Mouse (Mus musculus): ENCODE data around the gene Dnah3. TPM values are rescaled to one million over a fixed set of nuclear protein-coding genes. Genes with fewer than 3 reads are reported as not detected.

The Dnah3 gene
- polyA plus RNA-seq, 1 experiment: not detected

GRCm38 (mm10) chr7:119892198-119892597 is 202.9 kb downstream of the Dnah3 start:
- no peaks in the 10 kb centered on the region; the same call in 1 of the 2 replicates for H3K36me3 ChIP-seq (ENCODE audit: control insufficient read depth, insufficient read depth, low read length)
- H3K4me1 ChIP-seq (ENCODE audit: control insufficient read depth, insufficient read depth, insufficient read length): no peaks in the 10 kb centered on the region
- H3K27ac ChIP-seq (ENCODE audit: insufficient read depth, low read length): no peak overlapping the region
- no peak overlapping the region for H3K4me3 ChIP-seq (ENCODE audit: extremely low read depth, insufficient read depth, insufficient read length)
- no peak for TF ChIP-seq CTCF (IDR thresholded peaks at IDR 0.05; ENCODE audit: extremely low read depth, insufficient read depth, insufficient read length, insufficient replicate concordance)
- no peak for TF ChIP-seq POLR2A (IDR thresholded peaks at IDR 0.05; ENCODE audit: low read depth, low read length)
- DNase-seq (ENCODE audit: low read depth in 1 of 2, low spot score in 2 of 2): no peak
- WGBS: 92% methylated on average over 1 of the region's 1 CpGs
- H3K27me3 ChIP-seq (ENCODE audit: control insufficient read depth, insufficient read depth, low read length): no peaks in the 10 kb centered on the region

GRCm38 (mm10) chr7:119887887-119888286 is 207.2 kb downstream of the Dnah3 start:
- Histone ChIP-seq H3K4me3 (ENCODE audit: extremely low read depth, insufficient read depth, insufficient read length) (no peak overlapping the region), H3K36me3 (ENCODE audit: control insufficient read depth, insufficient read depth, low read length) (no peaks in the 10 kb centered on the region; the same call in 1 of the 2 replicates), H3K4me1 (ENCODE audit: control insufficient read depth, insufficient read depth, insufficient read length) (no peaks in the 10 kb centered on the region), H3K27ac (ENCODE audit: insufficient read depth, low read length) (no peak overlapping the region), H3K27me3 (ENCODE audit: control insufficient read depth, insufficient read depth, low read length) (no peaks in the 10 kb centered on the region)
- TF ChIP-seq CTCF (IDR thresholded peaks at IDR 0.05; ENCODE audit: extremely low read depth, insufficient read depth, insufficient read length, insufficient replicate concordance): no peak
- no peak for TF ChIP-seq POLR2A (IDR thresholded peaks at IDR 0.05; ENCODE audit: low read depth, low read length)
- WGBS: 92% methylated on average over 4 of the region's 4 CpGs
- no peak for DNase-seq (ENCODE audit: low read depth in 1 of 2, low spot score in 2 of 2)

- Histone ChIP-seq H3K36me3 (ENCODE audit: control insufficient read depth, insufficient read depth, low read length) (no peaks in the 10 kb centered on the region), H3K4me3 (ENCODE audit: extremely low read depth, insufficient read depth, insufficient read length) (no peak overlapping the region), H3K27me3 (ENCODE audit: control insufficient read depth, insufficient read depth, low read length) (no peaks in the 10 kb centered on the region), H3K4me1 (ENCODE audit: control insufficient read depth, insufficient read depth, insufficient read length) (no peaks in the 10 kb centered on the region), H3K27ac (ENCODE audit: insufficient read depth, low read length) (no peak overlapping the region)
- WGBS: 82% methylated on average over 2 of the region's 2 CpGs
- TF ChIP-seq CTCF (IDR thresholded peaks at IDR 0.05; ENCODE audit: extremely low read depth, insufficient read depth, insufficient read length, insufficient replicate concordance) (no peak), POLR2A (IDR thresholded peaks at IDR 0.05; ENCODE audit: low read depth, low read length) (no peak)
- no peak for DNase-seq (ENCODE audit: low read depth in 1 of 2, low spot score in 2 of 2)
These were observed 213.9 kb downstream of the Dnah3 start for GRCm38 (mm10) chr7:119881229-119881628.

- H3K4me1 ChIP-seq (ENCODE audit: control insufficient read depth, insufficient read depth, insufficient read length): no peaks in the 10 kb centered on the region
- no peak for TF ChIP-seq CTCF (IDR thresholded peaks at IDR 0.05; ENCODE audit: extremely low read depth, insufficient read depth, insufficient read length, insufficient replicate concordance)
- TF ChIP-seq POLR2A (IDR thresholded peaks at IDR 0.05; ENCODE audit: low read depth, low read length): no peak
- no peak overlapping the region for H3K27ac ChIP-seq (ENCODE audit: insufficient read depth, low read length)
- H3K36me3 ChIP-seq (ENCODE audit: control insufficient read depth, insufficient read depth, low read length): no peaks in the 10 kb centered on the region
- H3K4me3 ChIP-seq (ENCODE audit: extremely low read depth, insufficient read depth, insufficient read length): no peak overlapping the region
- no peaks in the 10 kb centered on the region for H3K27me3 ChIP-seq (ENCODE audit: control insufficient read depth, insufficient read depth, low read length)
- no peak for DNase-seq (ENCODE audit: low read depth in 1 of 2, low spot score in 2 of 2)
- WGBS: 92% methylated on average over 5 of the region's 5 CpGs
These were observed 214.7 kb downstream of the Dnah3 start for GRCm38 (mm10) chr7:119880345-119880744.

GRCm38 (mm10) chr7:119879171-119879570 is 215.9 kb downstream of the Dnah3 start:
- 86% methylated on average over 4 of the region's 4 CpGs for WGBS
- no peak overlapping the region for H3K27ac ChIP-seq (ENCODE audit: insufficient read depth, low read length)
- no peaks in the 10 kb centered on the region for H3K4me1 ChIP-seq (ENCODE audit: control insufficient read depth, insufficient read depth, insufficient read length)
- DNase-seq (ENCODE audit: low read depth in 1 of 2, low spot score in 2 of 2): no peak
- no peaks in the 10 kb centered on the region for H3K36me3 ChIP-seq (ENCODE audit: control insufficient read depth, insufficient read depth, low read length)
- H3K27me3 ChIP-seq (ENCODE audit: control insufficient read depth, insufficient read depth, low read length): no peaks in the 10 kb centered on the region
- no peak for TF ChIP-seq CTCF (IDR thresholded peaks at IDR 0.05; ENCODE audit: extremely low read depth, insufficient read depth, insufficient read length, insufficient replicate concordance)
- no peak for TF ChIP-seq POLR2A (IDR thresholded peaks at IDR 0.05; ENCODE audit: low read depth, low read length)
- no peak overlapping the region for H3K4me3 ChIP-seq (ENCODE audit: extremely low read depth, insufficient read depth, insufficient read length)

GRCm38 (mm10) chr7:119875776-119876440 is 219.2 kb downstream of the Dnah3 start:
- WGBS: 81% methylated on average over 3 of the region's 3 CpGs

GRCm38 (mm10) chr7:119873050-119873449 is 222.0 kb downstream of the Dnah3 start:
- Histone ChIP-seq H3K4me3 (ENCODE audit: extremely low read depth, insufficient read depth, insufficient read length) (no peak overlapping the region), H3K27ac (ENCODE audit: insufficient read depth, low read length) (no peak overlapping the region), H3K27me3 (ENCODE audit: control insufficient read depth, insufficient read depth, low read length) (no peaks in the 10 kb centered on the region), H3K36me3 (ENCODE audit: control insufficient read depth, insufficient read depth, low read length) (0 out of 2 replicates have a peak, but pooled peaks cover 3% of the 10 kb centered on the region), H3K4me1 (ENCODE audit: control insufficient read depth, insufficient read depth, insufficient read length) (no peaks in the 10 kb centered on the region; the same call in 1 of the 2 replicates)
- WGBS: 74% methylated on average over 2 of the region's 2 CpGs
- TF ChIP-seq POLR2A (IDR thresholded peaks at IDR 0.05; ENCODE audit: low read depth, low read length): no peak
- no peak for DNase-seq (ENCODE audit: low read depth in 1 of 2, low spot score in 2 of 2)

More at GRCm38 (mm10) chr7:119875776-119876440, 219.2 kb downstream of the Dnah3 start:
- Histone ChIP-seq H3K4me3 (ENCODE audit: extremely low read depth, insufficient read depth, insufficient read length) (no peak overlapping the region), H3K4me1 (ENCODE audit: control insufficient read depth, insufficient read depth, insufficient read length) (no peaks in the 10 kb centered on the region; the same call in 1 of the 2 replicates), H3K27ac (ENCODE audit: insufficient read depth, low read length) (no peak overlapping the region), H3K27me3 (ENCODE audit: control insufficient read depth, insufficient read depth, low read length) (no peaks in the 10 kb centered on the region), H3K36me3 (ENCODE audit: control insufficient read depth, insufficient read depth, low read length) (0 out of 2 replicates have a peak, but pooled peaks cover 1% of the 10 kb centered on the region)
- DNase-seq (ENCODE audit: low read depth in 1 of 2, low spot score in 2 of 2): no peak
- TF ChIP-seq CTCF (IDR thresholded peaks at IDR 0.05; ENCODE audit: extremely low read depth, insufficient read depth, insufficient read length, insufficient replicate concordance) (no peak), POLR2A (IDR thresholded peaks at IDR 0.05; ENCODE audit: low read depth, low read length) (no peak)

Other genes starting within 250 kb of the Dnah3 start
- 0.49 and 0.80 TPM in 2 replicates for gene Lyrm1, start 199.4 kb downstream of the Dnah3 start, polyA plus RNA-seq (2012; rRNA removed)
- gene Dcun1d3, start 199.0 kb downstream of the Dnah3 start, polyA plus RNA-seq (2012; rRNA removed): 3.1 and 3.8 TPM in 2 replicates
- 5.7 TPM in 2 replicates for gene Tmem159, start 7.1 kb upstream of the Dnah3 start, polyA plus RNA-seq (2012; rRNA removed)
- not detected in 2 replicates for gene Zp2, start 50.0 kb upstream of the Dnah3 start, polyA plus RNA-seq (2012; rRNA removed)
- not detected in 2 replicates for gene Anks4b, start 78.6 kb upstream of the Dnah3 start, polyA plus RNA-seq (2012; rRNA removed)
- gene Crym, start 106.8 kb upstream of the Dnah3 start, polyA plus RNA-seq (2012; rRNA removed): 1.6 and 2.6 TPM in 2 replicates
- not detected in 2 replicates for gene Abca14, start 108.7 kb upstream of the Dnah3 start, polyA plus RNA-seq (2012; rRNA removed)
- not detected in 2 replicates for gene Abca15, start 233.4 kb upstream of the Dnah3 start, polyA plus RNA-seq (2012; rRNA removed)

Data from spleen, adult 2 months (tissue).